Mouse (Mus musculus) liver, embryonic 14.5 days (tissue): ENCODE data around the gene Rragd. TPM values are rescaled to one million over a fixed set of nuclear protein-coding genes. Genes with fewer than 3 reads are reported as not detected.

Source experiments
- ATAC-seq: fragments of 200-750 bp; cut with Nextera tagmentation; 2 replicates; pipeline ENCODE4 v1.8.0; 2017; ENCODE audit warnings: moderate number of reproducible peaks, mild to moderate bottlenecking, moderate library complexity; ENCODE audit not compliant: insufficient read depth
- DNase-seq, 3 experiments: peaks; one replicate each; pipeline ENCODE4 v3.0.0-alpha.2; 2012 to 2013; ENCODE audit warnings: low read depth in 3 of 3, low spot score in 3 of 3
- H3K27ac ChIP-seq: fragments of 300-500 bp; sonication (generic); 2 replicates; pipeline ENCODE4 v1.5.1; 2014; ENCODE audit warnings: moderate library complexity, mild to moderate bottlenecking, control low read depth, inconsistent platforms
- H3K27me3 ChIP-seq: fragments of 300-500 bp; sonication (generic); 2 replicates; pipeline ENCODE4 v1.6.1; 2014; ENCODE audit warnings: mild to moderate bottlenecking, low read length, moderate library complexity; ENCODE audit not compliant: control insufficient read depth, insufficient read depth
- H3K36me3 ChIP-seq: fragments of 300-500 bp; sonication (generic); replicated peaks from 2 replicates; pipeline ENCODE4 v1.6.1; 2014; ENCODE audit warnings: low read depth; ENCODE audit not compliant: control insufficient read depth, insufficient read depth
- H3K4me1 ChIP-seq, 2 experiments: fragments of 200-500 bp in 1 of 2; fragments of 300-500 bp in 1 of 2; sonication (generic) in 1 of 2; replicated peaks; 2 replicates each; pipeline ENCODE4 v1.6.1; 2012 to 2014; ENCODE audit warnings: antibody characterized with exemption in 1 of 2, inconsistent platforms in 1 of 2, low read length in 1 of 2; ENCODE audit not compliant: control insufficient read depth in 2 of 2, insufficient read depth in 2 of 2
- H3K4me2 ChIP-seq: fragments of 300-500 bp; sonication (generic); 2 replicates; pipeline ENCODE4 v1.6.1; 2014; ENCODE audit warnings: low read depth, mild to moderate bottlenecking, control low read depth, moderate library complexity
- H3K4me3 ChIP-seq, 2 experiments: fragments of 200-500 bp in 1 of 2; fragments of 300-500 bp in 1 of 2; sonication (generic) in 1 of 2; 2 replicates each; pipeline ENCODE4 v1.5.1; 2012 to 2014; ENCODE audit warnings: low read depth in 2 of 2, low read length in 2 of 2, mild to moderate bottlenecking in 2 of 2, control low read depth in 1 of 2, inconsistent platforms in 1 of 2, moderate library complexity in 1 of 2; ENCODE audit not compliant: insufficient read depth in 1 of 2
- H3K9ac ChIP-seq: fragments of 300-500 bp; sonication (generic); replicated peaks from 2 replicates; pipeline ENCODE4 v1.6.1; 2014; ENCODE audit warnings: mild to moderate bottlenecking, control low read depth, moderate library complexity
- H3K9me3 ChIP-seq: fragments of 300-500 bp; sonication (generic); 2 replicates; pipeline ENCODE4 v1.6.1; 2016; ENCODE audit warnings: low read length, mixed read lengths; ENCODE audit not compliant: control insufficient read depth
- CTCF ChIP-seq: IDR thresholded peaks from 2 replicates; pipeline ENCODE4 v1.5.1; 2016; ENCODE audit warnings: antibody characterized with exemption, low read depth, control low read depth
- EP300 ChIP-seq: IDR thresholded peaks from 2 replicates; pipeline ENCODE4 v1.6.1; 2016; ENCODE audit warnings: antibody characterized with exemption, low read depth
- WGBS: fragments of 180-500 bp; shearing (Covaris S2); extraction: QIAGEN DNeasy Blood & Tissue Kit; methylation state at CpG from one replicate; pipeline ENCODE4 v1.1.7; 2014; ENCODE audit not compliant: insufficient replicate concordance; 5-methylcytosine and 5-hydroxymethylcytosine counted together
- polyA plus RNA-seq, 2 experiments: library from polyadenylated mRNA; depleted of rRNA in 1 of 2; stranded (reverse) in 1 of 2; unstranded in 1 of 2; fragments of >200 nt; fragmentation: Nextera tagmentation in 1 of 2; extraction: Ambion mirVana in 1 of 2; gene quantifications; 2 replicates each; pipeline versions ENCODE4 v1.2.1 to v1.2.3; 2012 to 2014

Gene Rragd
- polyA plus RNA-seq, 2 experiments: 2.4 to 2.6 TPM

DNA sequence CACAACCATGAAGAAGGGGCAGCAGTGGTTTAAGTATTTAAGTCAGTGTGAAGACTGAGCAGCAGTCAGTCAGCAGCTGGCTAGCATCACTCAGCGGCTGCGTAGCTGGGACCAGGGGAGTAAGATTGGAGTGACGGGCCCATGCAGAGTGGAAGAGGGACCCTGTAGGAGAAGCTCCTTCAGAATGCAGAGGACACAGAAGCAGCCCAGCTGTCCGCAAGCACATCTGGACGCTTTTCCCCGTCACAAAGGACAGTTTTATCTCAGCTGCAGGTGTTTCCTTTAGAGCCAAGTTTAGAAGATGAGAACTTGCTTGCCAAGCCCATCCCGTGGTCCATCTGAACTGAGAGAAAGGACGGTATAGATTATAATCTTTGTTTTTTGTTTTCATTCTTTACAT is 41.6 kb downstream of the Rragd start:
- Histone ChIP-seq H3K36me3 (no peaks in the 10 kb centered on the region), H3K4me3 (no peak overlapping the region), H3K4me2 (no peak overlapping the region), H3K27me3 (no peaks in the 10 kb centered on the region; the same call in 1 of the 2 replicates), H3K27ac (no peak overlapping the region), H3K9ac (no peak overlapping the region), H3K4me1 (no peaks in the 10 kb centered on the region; a peak in 1 of 4 replicates), H3K9me3 (no peaks in the 10 kb centered on the region)
- TF ChIP-seq EP300 (no peak), CTCF (no peak)
- 48% methylated on average over 8 of the region's 8 CpGs for WGBS
- no peak for DNase-seq
- ATAC-seq: no peak

- 78% methylated on average over 7 of the region's 7 CpGs for WGBS
Observed at GRCm38 (mm10) chr4:33029104-33029503, 46.3 kb downstream of the Rragd start.

GRCm38 (mm10) chr4:33030264-33031194 is 47.7 kb downstream of the Rragd start:
- peaks cover 4% of the 10 kb centered on the region for H3K27me3 ChIP-seq
- peak overlapping the region; percentile 97 for H3K9ac ChIP-seq
- peak; percentile 70 for ATAC-seq
- WGBS: 5% methylated on average over 55 of the region's 55 CpGs
- H3K9me3 ChIP-seq: no peaks in the 10 kb centered on the region
- H3K27ac ChIP-seq: peak overlapping the region; percentile 82
- TF ChIP-seq EP300: no peak
- TF ChIP-seq CTCF: 0 out of 2 replicates have a peak, but pooled peaks have one; percentile 11
- DNase-seq: peak in 2 of 3 experiments; percentile 27 to 33
- H3K4me3 ChIP-seq: peak overlapping the region; percentile 93
- H3K4me1 ChIP-seq: peaks cover 4 to 8% of the 10 kb centered on the region in 2 experiments
- no peaks in the 10 kb centered on the region for H3K36me3 ChIP-seq
- H3K4me2 ChIP-seq: peak overlapping the region; percentile 96

More at GRCm38 (mm10) chr4:33029104-33029503, 46.3 kb downstream of the Rragd start:
- ATAC-seq: no peak
- Histone ChIP-seq H3K4me3 (no peak overlapping the region), H3K4me2 (no peak overlapping the region), H3K9ac (no peak overlapping the region), H3K27me3 (peaks cover 4% of the 10 kb centered on the region), H3K9me3 (no peaks in the 10 kb centered on the region), H3K27ac (no peak overlapping the region), H3K36me3 (no peaks in the 10 kb centered on the region), H3K4me1 (peaks cover 4 to 8% of the 10 kb centered on the region in 2 experiments)
- DNase-seq: no peak
- TF ChIP-seq EP300 (no peak), CTCF (no peak)

GRCm38 (mm10) chr4:33031195-33031960 is 48.5 kb downstream of the Rragd start, which contains the start of gene Ube2j1:
Gene Ube2j1 (plus strand): TSS chr4:33031416.
- WGBS: under 1% methylated on average over 110 of the region's 123 CpGs
- peak within 1 kb of the TSS; percentile 82 for H3K27ac ChIP-seq
- peak; percentile 76 to 84 (median 80) for DNase-seq
- peak within 1 kb of the TSS; percentile 93 for H3K4me3 ChIP-seq
- peaks cover 4 to 8% of the 10 kb centered on the region in 2 experiments for H3K4me1 ChIP-seq
- peak; percentile 99 for ATAC-seq
- no peaks in the 10 kb centered on the region for H3K9me3 ChIP-seq
- TF ChIP-seq CTCF (no peak), EP300 (no peak)
- peak within 1 kb of the TSS; percentile 96 for H3K4me2 ChIP-seq
- peak within 1 kb of the TSS; percentile 97 for H3K9ac ChIP-seq
- H3K36me3 ChIP-seq: no peaks in the 10 kb centered on the region
- peaks cover 4% of the 10 kb centered on the region for H3K27me3 ChIP-seq
